Mouse (Mus musculus) ES-E14 (cell line): ENCODE measurements around the gene Fzd7. TPM values are rescaled to one million over a fixed set of nuclear protein-coding genes. Genes with fewer than 3 reads are reported as not detected.
"Not testable (repeated sequence)": the region's sequence is repeated elsewhere in the genome, so short reads cannot be mapped to it uniquely, and the experiment has no call there.

Experiments
- DNase-seq: peaks from one replicate; pipeline ENCODE4 v3.0.0-alpha.2; 2013; ENCODE audit warnings: low read depth, low spot score
- H3K27ac ChIP-seq: 2 replicates; pipeline ENCODE4 v1.5.1; 2012; ENCODE audit warnings: low read depth, mild to moderate bottlenecking, low read length, moderate library complexity, mixed read lengths; ENCODE audit not compliant: poor library complexity, insufficient read depth, severe bottlenecking
- H3K36me3 ChIP-seq: 2 replicates; pipeline ENCODE4 v1.6.1; 2012; ENCODE audit warnings: mild to moderate bottlenecking, low read length, moderate library complexity, mixed read lengths; ENCODE audit not compliant: control insufficient read depth, poor library complexity, insufficient read depth, severe bottlenecking
- H3K4me1 ChIP-seq, 2 experiments: fragments of 150-350 bp in 1 of 2; sonication (generic) in 1 of 2; 2 replicates each; pipeline ENCODE4 v1.6.1; 2012; ENCODE audit warnings: low read length in 2 of 2, mild to moderate bottlenecking in 1 of 2, mixed read lengths in 1 of 2; ENCODE audit not compliant: control insufficient read depth in 2 of 2, insufficient read depth in 2 of 2, poor library complexity in 1 of 2
- H3K4me3 ChIP-seq, 2 experiments: fragments of 150-350 bp in 1 of 2; sonication (generic) in 1 of 2; 2 replicates each; pipeline ENCODE4 v1.5.1; 2012; ENCODE audit warnings: low read length in 2 of 2, low read depth in 1 of 2, mild to moderate bottlenecking in 1 of 2, mixed read lengths in 1 of 2; ENCODE audit not compliant: insufficient read depth in 1 of 2, poor library complexity in 1 of 2, severe bottlenecking in 1 of 2
- H3K9ac ChIP-seq: 2 replicates; pipeline ENCODE4 v1.6.1; 2012; ENCODE audit warnings: low read depth, mild to moderate bottlenecking, low read length, mixed read lengths; ENCODE audit not compliant: poor library complexity, insufficient read depth, severe bottlenecking
- H3K9me3 ChIP-seq: fragments of 150-350 bp; sonication (generic); 2 replicates; pipeline ENCODE4 v1.6.1; 2012; ENCODE audit warnings: low read depth, mild to moderate bottlenecking, low read length; ENCODE audit not compliant: control insufficient read depth, insufficient read depth
- CHD2 ChIP-seq: IDR thresholded peaks from 2 replicates; pipeline ENCODE4 v1.6.1; 2014; ENCODE audit warnings: mild to moderate bottlenecking, low read depth, low read length, inconsistent platforms
- HCFC1 ChIP-seq: IDR thresholded peaks from 2 replicates; pipeline ENCODE4 v1.6.1; 2012; ENCODE audit warnings: low read length, inconsistent platforms, borderline replicate concordance; ENCODE audit not compliant: insufficient read depth
- MAFK ChIP-seq: IDR thresholded peaks from 2 replicates; pipeline ENCODE4 v1.6.1; 2014; ENCODE audit warnings: mild to moderate bottlenecking, low read depth, low read length, inconsistent platforms; ENCODE audit not compliant: insufficient read depth
- ZC3H11A ChIP-seq: IDR thresholded peaks from 2 replicates; pipeline ENCODE4 v1.6.1; 2012; ENCODE audit warnings: low read depth, mild to moderate bottlenecking, inconsistent platforms, low read length, borderline replicate concordance
- ZNF384 ChIP-seq: IDR thresholded peaks from 2 replicates; pipeline ENCODE4 v1.6.1; 2012; ENCODE audit warnings: low read depth, low read length, inconsistent platforms
- in situ Hi-C, 2 experiments: fragments of 600-800 bp; cut with MboI; formaldehyde crosslinking; loops; one replicate each; pipeline ENCODE4 v1.15.1; 2025; ENCODE audit warnings: low sequenced_read_pairs in 2 of 2, inconsistent platforms in 1 of 2; ENCODE audit not compliant: unreplicated experiment in 2 of 2
- total RNA-seq: library from RNA; depleted of rRNA; stranded (reverse); fragments of 300-350 nt; gene quantifications from 2 replicates; pipeline ENCODE4 v1.2.3, GENCODE M21; 2012

Fzd7 gene
- total RNA-seq, 1 experiment, result 57.9 TPM

GRCm38 (mm10) chr1:59437927-59438326 is 44.3 kb upstream of the Fzd7 start:
- Histone ChIP-seq H3K9ac (no peak overlapping the region), H3K4me1 (peaks cover 0 to 8% of the 10 kb centered on the region in 2 experiments; a peak in 2 of 4 replicates), H3K27ac (no peak overlapping the region), H3K4me3 (no peak overlapping the region), H3K9me3 (no peaks in the 10 kb centered on the region), H3K36me3 (no peaks in the 10 kb centered on the region)
- no peak for DNase-seq
- TF ChIP-seq CHD2, result no peak
- no peak for TF ChIP-seq HCFC1
- no peak for TF ChIP-seq MAFK
- no peak for TF ChIP-seq ZC3H11A
- TF ChIP-seq ZNF384, result no peak
- in situ Hi-C loops, result no loop called here

GRCm38 (mm10) chr1:59438330-59438729 is 43.9 kb upstream of the Fzd7 start:
- Histone ChIP-seq H3K4me1 (peaks cover 0 to 8% of the 10 kb centered on the region in 2 experiments; a peak in 2 of 4 replicates), H3K9me3 (no peaks in the 10 kb centered on the region), H3K9ac (no peak overlapping the region), H3K27ac (no peak overlapping the region), H3K4me3 (no peak overlapping the region), H3K36me3 (no peaks in the 10 kb centered on the region)
- no peak for DNase-seq
- TF ChIP-seq MAFK (no peak), HCFC1 (no peak), CHD2 (no peak), ZNF384 (no peak), ZC3H11A (no peak)
- in situ Hi-C loops, result no loop called here

DNA sequence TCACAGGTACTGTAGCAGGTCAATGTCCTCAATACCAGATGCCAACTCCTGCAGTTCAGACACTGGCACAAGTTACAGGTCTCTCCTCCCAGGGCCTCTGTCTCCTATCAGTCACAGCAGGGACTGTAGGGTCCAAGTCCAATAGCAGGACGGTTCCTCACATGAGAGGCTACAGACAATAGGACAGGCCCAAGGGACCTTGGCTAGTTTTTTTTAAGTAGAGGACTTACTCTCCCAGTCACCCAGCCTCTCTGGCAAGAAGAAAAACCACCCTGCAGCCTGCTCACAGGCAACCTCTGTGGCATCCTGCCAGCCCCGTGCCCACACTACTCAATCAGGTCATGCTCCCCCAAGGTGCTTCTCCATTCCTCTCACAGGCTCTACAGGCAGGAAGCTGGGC is 43.0 kb upstream of the Fzd7 start:
- Histone ChIP-seq H3K27ac (no peak overlapping the region), H3K9me3 (no peaks in the 10 kb centered on the region), H3K4me3 (no peak overlapping the region), H3K36me3 (no peaks in the 10 kb centered on the region), H3K9ac (no peak overlapping the region), H3K4me1 (peaks cover 0 to 4% of the 10 kb centered on the region in 2 experiments; a peak in 1 of 4 replicates)
- in situ Hi-C loops, result no loop called here
- TF ChIP-seq HCFC1, result no peak
- DNase-seq, result no peak

DNA sequence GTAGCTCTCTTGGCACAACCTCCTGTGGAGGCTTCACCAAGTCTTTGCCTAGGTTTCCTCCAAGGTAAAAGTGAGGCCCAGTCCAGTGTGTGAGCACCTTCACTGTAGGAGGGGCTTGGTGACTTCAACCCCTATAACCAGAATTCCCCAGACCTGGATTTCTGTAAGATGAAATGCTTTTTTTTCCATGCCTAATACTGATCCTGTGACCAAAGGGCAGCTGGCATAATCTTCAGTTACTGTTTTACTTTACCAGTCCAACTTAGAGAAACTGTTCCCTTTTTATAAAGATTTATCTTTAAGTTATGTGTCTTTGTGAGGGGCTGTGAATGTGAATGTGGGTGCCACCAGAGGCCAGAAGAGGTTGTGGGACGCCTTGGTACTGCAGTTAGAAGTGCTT is 42.3 kb upstream of the Fzd7 start:
- no peak overlapping the region for H3K4me3 ChIP-seq
- H3K27ac ChIP-seq, result no peak overlapping the region
- no peaks in the 10 kb centered on the region for H3K36me3 ChIP-seq
- in situ Hi-C loops, result no loop called here
- H3K4me1 ChIP-seq, result peaks cover 0 to 5% of the 10 kb centered on the region in 2 experiments; a peak in 1 of 4 replicates
- no peaks in the 10 kb centered on the region for H3K9me3 ChIP-seq
- no peak overlapping the region for H3K9ac ChIP-seq
- no peak for TF ChIP-seq ZC3H11A
- no peak for TF ChIP-seq MAFK
- no peak for TF ChIP-seq ZNF384
- DNase-seq, result no peak

DNA sequence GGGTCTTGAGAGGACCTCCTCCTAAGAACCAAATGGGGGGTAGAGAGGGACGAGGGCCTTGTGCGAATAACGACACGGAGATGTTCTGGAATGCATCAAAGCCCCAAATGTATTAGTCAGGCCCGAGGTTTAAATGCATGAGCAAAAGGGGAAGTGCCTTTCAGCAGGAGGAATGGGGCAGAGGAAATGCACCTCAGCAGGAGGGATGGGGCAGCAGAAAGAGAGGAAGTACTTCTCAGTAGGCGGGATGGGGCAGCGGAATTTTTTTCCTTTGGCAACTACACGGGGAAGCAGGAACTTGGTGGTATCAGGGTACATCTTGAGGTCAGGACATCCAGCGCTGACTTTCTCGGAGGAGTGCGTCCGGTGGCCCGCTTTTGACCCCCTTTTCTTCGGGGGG is 39.5 kb upstream of the Fzd7 start:
- H3K9ac ChIP-seq, in situ Hi-C loops, H3K36me3 ChIP-seq, DNase-seq, H3K9me3 ChIP-seq, H3K4me3 ChIP-seq: not testable (repeated sequence)
- H3K4me1 ChIP-seq, result peaks cover under 1 to 17% of the 10 kb centered on the region in 2 experiments; a peak in 2 of 4 replicates
- H3K27ac ChIP-seq, result peak overlapping the region; percentile 57
